Mouse (Mus musculus): ENCODE measurements at regions not wholly inside any gene's neighbourhood (a gene's known extent, or its start where the extent isn't known, plus 50 kb on each side); places are given as distances from the start of the nearest gene placed in this dataset.
A peak's percentile ranks its signal among the peaks of the same experiment; 100 is the strongest.

- Histone ChIP-seq H3K27ac (ENCODE audit: low read depth, low read length) (no peak overlapping the region), H3K4me3 (ENCODE audit: low read depth, low read length) (no peak overlapping the region; the same call in 1 of the 2 replicates)
- WGBS, result 9% methylated on average over 20 of the region's 20 CpGs
Measured at GRCm38 (mm10) chr5:148820476-148820875, 108.6 kb downstream of the Katnal1 start.

DNA sequence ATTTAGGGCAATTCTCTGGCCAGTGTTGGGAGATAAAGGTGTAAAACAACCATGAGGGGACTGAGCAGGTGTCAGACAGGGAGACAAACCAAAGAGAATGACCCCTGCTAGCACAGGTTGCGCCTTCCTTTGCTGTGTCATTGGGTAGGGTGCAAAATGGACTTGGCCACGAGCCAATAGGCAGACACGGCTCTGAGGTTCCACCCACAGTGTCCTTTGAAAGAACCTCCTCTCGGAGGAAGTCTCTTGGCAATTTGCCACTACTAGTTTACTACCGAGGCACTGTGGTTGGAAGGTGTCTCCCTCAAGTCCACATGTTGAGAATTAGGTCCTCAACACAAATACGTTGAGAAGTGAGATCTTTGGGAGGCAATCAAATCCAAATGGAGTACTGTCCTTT lies 109.7 kb downstream of the Katnal1 start:
- Histone ChIP-seq H3K27me3 (ENCODE audit: control insufficient read depth, insufficient read depth, low read length) (no peaks in the 10 kb centered on the region), H3K9me3 (ENCODE audit: control insufficient read depth, low read length) (no peaks in the 10 kb centered on the region), H3K36me3 (ENCODE audit: control insufficient read depth, insufficient read depth, low read length) (no peaks in the 10 kb centered on the region), H3K4me1 (ENCODE audit: control insufficient read depth, insufficient read depth, low read length) (0 out of 2 replicates have a peak, but pooled peaks cover 6% of the 10 kb centered on the region), H3K9ac (replicated peaks; ENCODE audit: low read depth, low read length) (no peak overlapping the region), H3K4me3 (ENCODE audit: low read depth, low read length) (no peak overlapping the region), H3K4me2 (ENCODE audit: low read depth, low read length) (no peak overlapping the region), H3K27ac (ENCODE audit: low read depth, low read length) (no peak overlapping the region)
- 46% methylated on average over 6 of the region's 6 CpGs for WGBS
- no peak for ATAC-seq (ENCODE audit: low read depth)

More at GRCm38 (mm10) chr5:148820476-148820875, 108.6 kb downstream of the Katnal1 start:
- Histone ChIP-seq H3K9ac (replicated peaks; ENCODE audit: low read depth, low read length) (no peak overlapping the region), H3K9me3 (ENCODE audit: control insufficient read depth, low read length) (no peaks in the 10 kb centered on the region), H3K27me3 (ENCODE audit: control insufficient read depth, insufficient read depth, low read length) (no peaks in the 10 kb centered on the region), H3K4me2 (ENCODE audit: low read depth, low read length) (peak overlapping the region; percentile 27; the same call in 1 of the 2 replicates), H3K36me3 (ENCODE audit: control insufficient read depth, insufficient read depth, low read length) (no peaks in the 10 kb centered on the region), H3K4me1 (ENCODE audit: control insufficient read depth, insufficient read depth, low read length) (0 out of 2 replicates have a peak, but pooled peaks cover 6% of the 10 kb centered on the region)
- ATAC-seq (ENCODE audit: low read depth), result peak; percentile 51; the same call in 1 of the 2 replicates

DNA sequence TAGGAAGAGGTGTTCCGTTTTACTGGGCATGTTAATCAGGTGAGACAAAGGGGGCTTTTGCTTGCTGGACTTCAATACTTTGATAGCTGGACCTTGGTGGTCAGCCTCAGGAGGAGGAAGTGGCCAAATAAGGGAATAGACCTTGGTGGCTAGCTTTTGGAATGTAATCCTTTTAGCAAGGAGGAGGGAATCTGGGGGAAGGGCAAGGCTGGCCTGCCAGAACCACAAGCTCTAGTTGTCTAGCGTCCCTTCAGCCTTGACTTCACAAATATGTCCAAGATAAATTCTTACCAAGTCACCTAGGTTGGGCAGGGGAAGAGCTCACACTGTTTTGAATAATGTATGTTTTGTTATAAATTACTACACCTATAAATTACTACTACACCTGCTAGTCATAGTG lies 110.4 kb downstream of the Katnal1 start:
- 81% methylated on average over 2 of the region's 2 CpGs for WGBS
- no peak overlapping the region for H3K27ac ChIP-seq (ENCODE audit: low read depth, low read length)
- H3K4me2 ChIP-seq (ENCODE audit: low read depth, low read length), result no peak overlapping the region
- H3K4me3 ChIP-seq (ENCODE audit: low read depth, low read length), result no peak overlapping the region
- H3K4me1 ChIP-seq (ENCODE audit: control insufficient read depth, insufficient read depth, low read length), result 0 out of 2 replicates have a peak, but pooled peaks cover 6% of the 10 kb centered on the region
- H3K9ac ChIP-seq (replicated peaks; ENCODE audit: low read depth, low read length), result no peak overlapping the region
- no peaks in the 10 kb centered on the region for H3K9me3 ChIP-seq (ENCODE audit: control insufficient read depth, low read length)
- H3K36me3 ChIP-seq (ENCODE audit: control insufficient read depth, insufficient read depth, low read length), result no peaks in the 10 kb centered on the region
- no peaks in the 10 kb centered on the region for H3K27me3 ChIP-seq (ENCODE audit: control insufficient read depth, insufficient read depth, low read length)
- ATAC-seq (ENCODE audit: low read depth), result no peak

GRCm38 (mm10) chr5:148812840-148813239 lies 116.3 kb downstream of the Katnal1 start:
- Histone ChIP-seq H3K27ac (ENCODE audit: low read depth, low read length) (no peak overlapping the region), H3K9ac (replicated peaks; ENCODE audit: low read depth, low read length) (no peak overlapping the region), H3K4me3 (ENCODE audit: low read depth, low read length) (no peak overlapping the region), H3K4me2 (ENCODE audit: low read depth, low read length) (no peak overlapping the region), H3K4me1 (ENCODE audit: control insufficient read depth, insufficient read depth, low read length) (no peaks in the 10 kb centered on the region), H3K9me3 (ENCODE audit: control insufficient read depth, low read length) (no peaks in the 10 kb centered on the region), H3K36me3 (ENCODE audit: control insufficient read depth, insufficient read depth, low read length) (no peaks in the 10 kb centered on the region), H3K27me3 (ENCODE audit: control insufficient read depth, insufficient read depth, low read length) (no peaks in the 10 kb centered on the region)
- 83% methylated on average over 9 of the region's 9 CpGs for WGBS
- no peak for ATAC-seq (ENCODE audit: low read depth)

GRCm38 (mm10) chr5:148812016-148812415 lies 117.1 kb downstream of the Katnal1 start:
- Histone ChIP-seq H3K27me3 (ENCODE audit: control insufficient read depth, insufficient read depth, low read length) (no peaks in the 10 kb centered on the region), H3K9me3 (ENCODE audit: control insufficient read depth, low read length) (no peaks in the 10 kb centered on the region), H3K4me1 (ENCODE audit: control insufficient read depth, insufficient read depth, low read length) (no peaks in the 10 kb centered on the region), H3K4me3 (ENCODE audit: low read depth, low read length) (no peak overlapping the region), H3K27ac (ENCODE audit: low read depth, low read length) (no peak overlapping the region), H3K9ac (replicated peaks; ENCODE audit: low read depth, low read length) (no peak overlapping the region), H3K4me2 (ENCODE audit: low read depth, low read length) (no peak overlapping the region), H3K36me3 (ENCODE audit: control insufficient read depth, insufficient read depth, low read length) (no peaks in the 10 kb centered on the region)
- ATAC-seq (ENCODE audit: low read depth), result no peak
- WGBS, result 16% methylated on average over 13 of the region's 13 CpGs

- H3K4me3 ChIP-seq (ENCODE audit: low read depth, low read length), result no peak overlapping the region
- H3K9me3 ChIP-seq (ENCODE audit: control insufficient read depth, low read length), result no peaks in the 10 kb centered on the region
- no peak overlapping the region for H3K27ac ChIP-seq (ENCODE audit: low read depth, low read length)
- no peaks in the 10 kb centered on the region for H3K27me3 ChIP-seq (ENCODE audit: control insufficient read depth, insufficient read depth, low read length)
- no peak for ATAC-seq (ENCODE audit: low read depth)
- WGBS, result 75% methylated on average over 3 of the region's 3 CpGs
- no peak overlapping the region for H3K4me2 ChIP-seq (ENCODE audit: low read depth, low read length)
- H3K36me3 ChIP-seq (ENCODE audit: control insufficient read depth, insufficient read depth, low read length), result no peaks in the 10 kb centered on the region
- no peak overlapping the region for H3K9ac ChIP-seq (replicated peaks; ENCODE audit: low read depth, low read length)
- H3K4me1 ChIP-seq (ENCODE audit: control insufficient read depth, insufficient read depth, low read length), result no peaks in the 10 kb centered on the region
Measured at GRCm38 (mm10) chr5:148809485-148809884, 119.6 kb downstream of the Katnal1 start.

- Histone ChIP-seq H3K9ac (replicated peaks; ENCODE audit: low read depth, low read length) (no peak overlapping the region), H3K36me3 (ENCODE audit: control insufficient read depth, insufficient read depth, low read length) (no peaks in the 10 kb centered on the region), H3K9me3 (ENCODE audit: control insufficient read depth, low read length) (no peaks in the 10 kb centered on the region), H3K4me2 (ENCODE audit: low read depth, low read length) (peak overlapping the region; percentile 16; the same call in 1 of the 2 replicates), H3K27me3 (ENCODE audit: control insufficient read depth, insufficient read depth, low read length) (no peaks in the 10 kb centered on the region), H3K4me3 (ENCODE audit: low read depth, low read length) (no peak overlapping the region), H3K4me1 (ENCODE audit: control insufficient read depth, insufficient read depth, low read length) (no peaks in the 10 kb centered on the region), H3K27ac (ENCODE audit: low read depth, low read length) (no peak overlapping the region)
- 0 out of 2 replicates have a peak, but pooled peaks have one; percentile 10 for ATAC-seq (ENCODE audit: low read depth)
- WGBS, result 29% methylated on average over 10 of the region's 10 CpGs
Measured at GRCm38 (mm10) chr5:148809055-148809454, 120.1 kb downstream of the Katnal1 start.

GRCm38 (mm10) chr5:148808426-148808825 lies 120.7 kb downstream of the Katnal1 start:
- WGBS, result 7% methylated on average over 4 of the region's 4 CpGs
- H3K4me3 ChIP-seq (ENCODE audit: low read depth, low read length), result no peak overlapping the region
- H3K4me1 ChIP-seq (ENCODE audit: control insufficient read depth, insufficient read depth, low read length), result no peaks in the 10 kb centered on the region
- H3K27me3 ChIP-seq (ENCODE audit: control insufficient read depth, insufficient read depth, low read length), result no peaks in the 10 kb centered on the region
- peak; percentile 68; the same call in 1 of the 2 replicates for ATAC-seq (ENCODE audit: low read depth)
- no peak overlapping the region for H3K27ac ChIP-seq (ENCODE audit: low read depth, low read length)
- H3K9ac ChIP-seq (replicated peaks; ENCODE audit: low read depth, low read length), result no peak overlapping the region
- H3K4me2 ChIP-seq (ENCODE audit: low read depth, low read length), result no peak overlapping the region
- no peaks in the 10 kb centered on the region for H3K9me3 ChIP-seq (ENCODE audit: control insufficient read depth, low read length)
- no peaks in the 10 kb centered on the region for H3K36me3 ChIP-seq (ENCODE audit: control insufficient read depth, insufficient read depth, low read length)

DNA sequence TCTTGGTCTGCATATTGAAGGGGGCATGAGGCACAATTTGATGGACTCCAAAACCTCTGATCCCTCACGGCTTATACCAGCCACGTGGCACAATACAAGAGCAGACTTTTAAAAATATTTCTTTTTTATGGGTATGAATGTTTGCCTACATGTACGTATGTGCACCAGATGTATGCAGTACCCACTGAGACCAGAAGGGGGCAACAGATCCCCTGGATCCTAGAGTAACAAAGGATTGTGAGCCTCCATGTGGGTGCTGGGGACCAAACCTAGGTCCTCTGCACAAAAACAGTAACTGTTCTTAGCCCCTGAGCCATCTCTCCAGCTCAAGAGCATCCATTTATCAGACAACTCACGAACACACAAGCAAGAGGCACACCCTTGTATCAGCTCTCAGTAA lies 121.5 kb downstream of the Katnal1 start:
- Histone ChIP-seq H3K4me3 (ENCODE audit: low read depth, low read length) (no peak overlapping the region), H3K4me2 (ENCODE audit: low read depth, low read length) (no peak overlapping the region), H3K4me1 (ENCODE audit: control insufficient read depth, insufficient read depth, low read length) (peaks cover 2% of the 10 kb centered on the region; the same call in 1 of the 2 replicates), H3K9me3 (ENCODE audit: control insufficient read depth, low read length) (no peaks in the 10 kb centered on the region), H3K27me3 (ENCODE audit: control insufficient read depth, insufficient read depth, low read length) (no peaks in the 10 kb centered on the region), H3K9ac (replicated peaks; ENCODE audit: low read depth, low read length) (no peak overlapping the region), H3K36me3 (ENCODE audit: control insufficient read depth, insufficient read depth, low read length) (no peaks in the 10 kb centered on the region), H3K27ac (ENCODE audit: low read depth, low read length) (no peak overlapping the region)
- 93% methylated on average over 4 of the region's 4 CpGs for WGBS
- ATAC-seq (ENCODE audit: low read depth), result no peak

Data from neural tube, embryonic 14.5 days (tissue).